In genomic region chr12:16893039-16893438, GRCm38 (mm10) we compare ENCODE assay signal across 14 mouse cellular contexts. TPM values are rescaled to one million over a fixed set of nuclear protein-coding genes. Genes with fewer than 3 reads are reported as not detected.
DNase-seq lines count a peak whose midpoint lies in the region; ATAC-seq and TF ChIP-seq lines count a peak whose summit lies in the region.
"Had no signal": no experiment of that assay in that cellular context is flagged by ENCODE, and none has a peak within 500 bp of the region (broad histone marks: within the 10 kb centered on the region; RNA-seq: fewer than 3 reads in every experiment).

No protein-coding gene starts in this region.

- no peak overlapping the region for H3K4me2 ChIP-seq in liver, embryonic 12.5 days
- H3K4me2 ChIP-seq in hindbrain, embryonic 11.5 days (replicated peaks; ENCODE audit: low read depth, low read length): no peak overlapping the region

- no peak overlapping the region for H3K9ac ChIP-seq in liver, adult 2 months (ENCODE audit: low read depth, low read length)
- H3K9ac ChIP-seq in liver, embryonic 12.5 days: no peak overlapping the region
- no peak overlapping the region for H3K9ac ChIP-seq in hindbrain, embryonic 11.5 days (ENCODE audit: low read depth, low read length)

- H3K4me1 ChIP-seq in liver, adult 2 months (ENCODE audit: control insufficient read depth, insufficient read depth, low read length): peaks cover 20% of the 10 kb centered on the region; the same call in 1 of the 2 replicates
- H3K4me1 ChIP-seq in liver, embryonic 12.5 days: peaks cover 35% of the 10 kb centered on the region
- peaks cover 37% of the 10 kb centered on the region for H3K4me1 ChIP-seq in embryonic facial prominence, embryonic 10.5 days
- no peaks in the 10 kb centered on the region; the same call in 1 of the 2 replicates for H3K4me1 ChIP-seq in hindbrain, embryonic 11.5 days (replicated peaks; ENCODE audit: control insufficient read depth, insufficient read depth, low read length)

- H3K27ac ChIP-seq in liver, adult 2 months (replicated peaks; ENCODE audit: insufficient read depth, low read depth, low read length): 0 out of 2 replicates have a peak overlapping the region, but pooled peaks have one; percentile 100
- H3K27ac ChIP-seq in liver, embryonic 12.5 days: no peak overlapping the region
- H3K27ac ChIP-seq in embryonic facial prominence, embryonic 10.5 days (replicated peaks): peak overlapping the region; percentile 93
- H3K27ac ChIP-seq in macrophage: peak overlapping the region; percentile 93; the same call in 1 of the 2 replicates
- no peak overlapping the region for H3K27ac ChIP-seq in hindbrain, embryonic 11.5 days (ENCODE audit: low read depth, low read length)

- ATAC-seq in liver, embryonic 12.5 days: no peak
- no peak for ATAC-seq in hindbrain, embryonic 11.5 days (ENCODE audit: low FRiP score)
- ATAC-seq: activated CD4-positive, CD25-positive, alpha-beta regulatory T cell, adult 4 months had no signal

- no peak overlapping the region for H3K4me3 ChIP-seq in liver, adult 2 months (ENCODE audit: insufficient read depth, low read depth, low read length)
- no peak overlapping the region for H3K4me3 ChIP-seq in liver, embryonic 12.5 days
- no peak overlapping the region for H3K4me3 ChIP-seq in embryonic facial prominence, embryonic 10.5 days
- no peak overlapping the region for H3K4me3 ChIP-seq in macrophage (ENCODE audit: inconsistent target)
- no peak overlapping the region for H3K4me3 ChIP-seq in hindbrain, embryonic 11.5 days (ENCODE audit: low read depth, low read length)
- H3K4me3 ChIP-seq: forebrain, embryonic 12.5 days had no signal

- WGBS in liver, adult 2 months: 94% methylated on average over 2 of the region's 2 CpGs
- 67% methylated on average over 2 of the region's 2 CpGs for WGBS in liver, embryonic 12.5 days (ENCODE audit: insufficient replicate concordance)
- 80% methylated on average over 2 of the region's 2 CpGs for WGBS in embryonic facial prominence, embryonic 10.5 days
- 81% methylated on average over 2 of the region's 2 CpGs for WGBS in macrophage (ENCODE audit: missing documents)
- 80% methylated on average over 2 of the region's 2 CpGs for WGBS in hindbrain, embryonic 11.5 days

- intact Hi-C loops in heart, postnatal 10 days (cut with DNase I): loop anchor here (2.0 to 5.0 kb wide), 2 partner anchors 14 to 41 kb away; no protein-coding TSS in a partner anchor

- H3K36me3 ChIP-seq in liver, adult 2 months (ENCODE audit: control insufficient read depth, insufficient read depth, low read length): no peaks in the 10 kb centered on the region
- H3K36me3 ChIP-seq in liver, embryonic 12.5 days: no peaks in the 10 kb centered on the region
- no peaks in the 10 kb centered on the region for H3K36me3 ChIP-seq in embryonic facial prominence, embryonic 10.5 days (replicated peaks)
- H3K36me3 ChIP-seq in macrophage (ENCODE audit: inconsistent target): no peaks in the 10 kb centered on the region
- H3K36me3 ChIP-seq in hindbrain, embryonic 11.5 days (ENCODE audit: control insufficient read depth, insufficient read depth, low read length): no peaks in the 10 kb centered on the region
- H3K36me3 ChIP-seq: forebrain, embryonic 12.5 days; G1E had no signal

- peak; percentile 87 for DNase-seq in heart, adult 11 months
- no peak for DNase-seq in heart, postnatal 10 days
- DNase-seq in liver, adult 2 months (ENCODE audit: extremely low read depth, low read depth, low spot score): no peak
- no peak for DNase-seq in embryonic facial prominence, embryonic 10.5 days (ENCODE audit: low spot score)
- no peak for DNase-seq in ovary, postnatal 10 days (ENCODE audit: low spot score)
- no peak for DNase-seq in hindbrain, embryonic 11.5 days (ENCODE audit: low spot score)
- DNase-seq: cerebellum, adult 9-11 months; kidney, postnatal 4 days; right cerebral cortex, postnatal 25 days had no signal

- no peak for TF ChIP-seq POLR2A in liver, adult 2 months (IDR thresholded peaks at IDR 0.05; ENCODE audit: extremely low read depth, insufficient read depth, low read length)

- H3K27me3 ChIP-seq in liver, adult 2 months (ENCODE audit: control insufficient read depth, insufficient read depth, low read length): no peaks in the 10 kb centered on the region
- 0 out of 2 replicates have a peak, but pooled peaks cover 3% of the 10 kb centered on the region for H3K27me3 ChIP-seq in liver, embryonic 12.5 days (replicated peaks)
- H3K27me3 ChIP-seq in embryonic facial prominence, embryonic 10.5 days (replicated peaks; ENCODE audit: low read depth, poor library complexity, severe bottlenecking): no peaks in the 10 kb centered on the region
- H3K27me3 ChIP-seq in hindbrain, embryonic 11.5 days (ENCODE audit: control insufficient read depth, insufficient read depth, low read length): no peaks in the 10 kb centered on the region
- H3K27me3 ChIP-seq: forebrain, embryonic 12.5 days had no signal

- H3K9me3 ChIP-seq in liver, embryonic 12.5 days (replicated peaks): no peaks in the 10 kb centered on the region
- no peaks in the 10 kb centered on the region for H3K9me3 ChIP-seq in embryonic facial prominence, embryonic 10.5 days
- no peaks in the 10 kb centered on the region for H3K9me3 ChIP-seq in hindbrain, embryonic 11.5 days (ENCODE audit: control insufficient read depth, low read length)
- H3K9me3 ChIP-seq: forebrain, embryonic 12.5 days; G1E had no signal

- no peak for TF ChIP-seq CTCF in liver, adult 2 months (IDR thresholded peaks at IDR 0.05; ENCODE audit: low read depth, low read length)

- H3K79me2 ChIP-seq in liver, adult 2 months (ENCODE audit: control insufficient read depth, insufficient read depth, low read length): peaks cover 11% of the 10 kb centered on the region; the same call in 1 of the 2 replicates
- H3K79me2 ChIP-seq in macrophage (ENCODE audit: inconsistent target): peaks cover 29% of the 10 kb centered on the region

RNA-seq across cellular contexts. Expression of gene Rock2, which starts 1.7 kb away (rescaled TPM):
- total RNA-seq in heart, postnatal 10 days (2021): 10 to 100 TPM; 90.0 to 93.5 TPM
- total RNA-seq in liver, adult 2 months (2014; rRNA removed): 11.7 and 14.5 TPM in 2 replicates
- 1.5 and 1.7 TPM in 2 replicates for polyA plus RNA-seq in liver, adult 2 months (2012; rRNA removed)
- polyA plus RNA-seq in liver, embryonic 12.5 days (2016; fragmentation: Nextera tagmentation; extraction: Ambion mirVana): 14.3 and 14.4 TPM in 2 replicates
- polyA plus RNA-seq in embryonic facial prominence, embryonic 10.5 days (2016; fragmentation: Nextera tagmentation; extraction: Ambion mirVana): 12.7 and 13.1 TPM in 2 replicates
- 100 to 1,000 TPM in 25 of 26 experiments, 10 to 100 TPM in 1; 92.8 to 352 (median 152) TPM for total RNA-seq in macrophage (2018; cell fraction: chromatin; rRNA removed)
- total RNA-seq in macrophage (2018; cell fraction: cytosol; rRNA removed): 10 to 100 TPM; 16.5 to 38.9 (median 24.8) TPM
- total RNA-seq in macrophage (2018; cell fraction: nucleus; rRNA removed): 100 to 1,000 TPM in 10 of 26 experiments, 10 to 100 TPM in 16; 38.9 to 182 (median 91.6) TPM
- 17.7 to 23.8 TPM (median 18.8 TPM) in 3 replicates for polyA plus RNA-seq in macrophage (2018)
- polyA plus RNA-seq in hindbrain, embryonic 11.5 days (2014; fragmentation: Nextera tagmentation; extraction: Ambion mirVana): 15.4 and 17.9 TPM in 2 replicates

Comparison
In these comparisons a context has a peak if more than half of its experiments do, and no peak if none do; other contexts are left out.
1. H3K27ac ChIP-seq: peak in liver, adult 2 months (single experiment), embryonic facial prominence, embryonic 10.5 days (single experiment) and macrophage (single experiment); none in liver, embryonic 12.5 days (single experiment) and hindbrain, embryonic 11.5 days (single experiment).